Mouse (Mus musculus): ENCODE results near the gene Vwa5b1. TPM values are rescaled to one million over a fixed set of nuclear protein-coding genes. Genes with fewer than 3 reads are reported as not detected.

The Vwa5b1 gene
- polyA plus RNA-seq, 1 experiment from 2014 or later, result 0.48 TPM

DNA sequence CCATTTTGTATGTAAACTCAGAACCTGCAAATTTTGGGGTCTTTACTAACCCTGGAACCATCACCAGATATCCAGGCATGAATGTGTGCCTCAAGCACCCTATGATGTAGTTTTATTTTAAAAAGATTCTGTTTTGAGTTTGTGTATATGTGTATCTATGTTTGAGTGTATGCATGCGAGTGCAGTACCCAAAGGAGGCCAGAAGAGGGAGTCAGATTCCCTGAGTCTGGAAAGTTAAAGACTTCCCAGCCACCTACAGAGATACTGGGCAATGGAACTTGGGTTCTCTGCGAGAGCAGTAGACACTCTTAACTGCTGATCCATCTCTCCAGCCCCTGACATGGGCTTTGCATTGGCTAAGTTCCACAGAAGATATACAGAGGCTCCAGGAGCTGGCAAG lies 101.8 kb downstream of the Vwa5b1 start:
- DNase-seq (ENCODE audit: low spot score) (no peak), ATAC-seq (ENCODE audit: insufficient read depth, low FRiP score, low TSS enrichment) (no peak)
- WGBS, result 93% methylated on average over 2 of the region's 2 CpGs

GRCm38 (mm10) chr4:138531761-138532160 lies 103.9 kb downstream of the Vwa5b1 start:
- Histone ChIP-seq H3K27ac (ENCODE audit: low read depth, low read length) (no peak overlapping the region), H3K4me1 (ENCODE audit: control insufficient read depth, insufficient read depth, low read length) (no peaks in the 10 kb centered on the region), H3K4me2 (ENCODE audit: low read depth) (no peak overlapping the region), H3K9me3 (ENCODE audit: control insufficient read depth, low read length) (no peaks in the 10 kb centered on the region), H3K27me3 (ENCODE audit: control insufficient read depth, insufficient read depth, low read length) (no peaks in the 10 kb centered on the region), H3K9ac (ENCODE audit: low read length) (no peak overlapping the region), H3K4me3 (ENCODE audit: low read depth, low read length) (no peak overlapping the region), H3K36me3 (ENCODE audit: control insufficient read depth, insufficient read depth, low read length) (no peaks in the 10 kb centered on the region)
- WGBS, result 82% methylated on average over 2 of the region's 2 CpGs
- no peak for ATAC-seq (ENCODE audit: insufficient read depth, low FRiP score, low TSS enrichment)
- DNase-seq (ENCODE audit: low spot score), result no peak

More for the DNA sequence above, 101.8 kb downstream of the Vwa5b1 start:
- Histone ChIP-seq H3K4me2 (ENCODE audit: low read depth) (no peak overlapping the region), H3K27ac (ENCODE audit: low read depth, low read length) (no peak overlapping the region), H3K9me3 (ENCODE audit: control insufficient read depth, low read length) (no peaks in the 10 kb centered on the region), H3K4me3 (ENCODE audit: low read depth, low read length) (no peak overlapping the region), H3K4me1 (ENCODE audit: control insufficient read depth, insufficient read depth, low read length) (peaks cover 8% of the 10 kb centered on the region; the same call in 1 of the 2 replicates), H3K36me3 (ENCODE audit: control insufficient read depth, insufficient read depth, low read length) (no peaks in the 10 kb centered on the region), H3K9ac (ENCODE audit: low read length) (no peak overlapping the region), H3K27me3 (ENCODE audit: control insufficient read depth, insufficient read depth, low read length) (no peaks in the 10 kb centered on the region)

- Histone ChIP-seq H3K4me2 (ENCODE audit: low read depth) (no peak overlapping the region), H3K9me3 (ENCODE audit: control insufficient read depth, low read length) (no peaks in the 10 kb centered on the region), H3K9ac (ENCODE audit: low read length) (no peak overlapping the region), H3K36me3 (ENCODE audit: control insufficient read depth, insufficient read depth, low read length) (no peaks in the 10 kb centered on the region), H3K4me1 (ENCODE audit: control insufficient read depth, insufficient read depth, low read length) (no peaks in the 10 kb centered on the region), H3K27ac (ENCODE audit: low read depth, low read length) (no peak overlapping the region), H3K4me3 (ENCODE audit: low read depth, low read length) (no peak overlapping the region), H3K27me3 (ENCODE audit: control insufficient read depth, insufficient read depth, low read length) (no peaks in the 10 kb centered on the region)
- DNase-seq (ENCODE audit: low spot score) (no peak), ATAC-seq (ENCODE audit: insufficient read depth, low FRiP score, low TSS enrichment) (no peak)
- 91% methylated on average over 6 of the region's 6 CpGs for WGBS
Measured at GRCm38 (mm10) chr4:138530011-138530410, 105.7 kb downstream of the Vwa5b1 start.

GRCm38 (mm10) chr4:138525684-138526083 lies 110.0 kb downstream of the Vwa5b1 start:
- DNase-seq (ENCODE audit: low spot score) (no peak), ATAC-seq (ENCODE audit: insufficient read depth, low FRiP score, low TSS enrichment) (no peak)
- Histone ChIP-seq H3K9ac (ENCODE audit: low read length) (no peak overlapping the region), H3K4me2 (ENCODE audit: low read depth) (no peak overlapping the region), H3K36me3 (ENCODE audit: control insufficient read depth, insufficient read depth, low read length) (no peaks in the 10 kb centered on the region), H3K4me1 (ENCODE audit: control insufficient read depth, insufficient read depth, low read length) (peaks cover 6% of the 10 kb centered on the region), H3K9me3 (ENCODE audit: control insufficient read depth, low read length) (no peaks in the 10 kb centered on the region), H3K27ac (ENCODE audit: low read depth, low read length) (no peak overlapping the region), H3K27me3 (ENCODE audit: control insufficient read depth, insufficient read depth, low read length) (no peaks in the 10 kb centered on the region), H3K4me3 (ENCODE audit: low read depth, low read length) (no peak overlapping the region)
- WGBS, result 80% methylated on average over 4 of the region's 4 CpGs

- WGBS, result 86% methylated on average over 9 of the region's 9 CpGs
- Histone ChIP-seq H3K27ac (ENCODE audit: low read depth, low read length) (no peak overlapping the region), H3K9ac (ENCODE audit: low read length) (no peak overlapping the region), H3K4me1 (ENCODE audit: control insufficient read depth, insufficient read depth, low read length) (peaks cover 6% of the 10 kb centered on the region), H3K4me2 (ENCODE audit: low read depth) (no peak overlapping the region), H3K36me3 (ENCODE audit: control insufficient read depth, insufficient read depth, low read length) (no peaks in the 10 kb centered on the region), H3K9me3 (ENCODE audit: control insufficient read depth, low read length) (no peaks in the 10 kb centered on the region), H3K27me3 (ENCODE audit: control insufficient read depth, insufficient read depth, low read length) (no peaks in the 10 kb centered on the region), H3K4me3 (ENCODE audit: low read depth, low read length) (no peak overlapping the region)
- DNase-seq (ENCODE audit: low spot score) (no peak), ATAC-seq (ENCODE audit: insufficient read depth, low FRiP score, low TSS enrichment) (no peak)
Measured at GRCm38 (mm10) chr4:138524769-138525168, 110.9 kb downstream of the Vwa5b1 start.

DNA sequence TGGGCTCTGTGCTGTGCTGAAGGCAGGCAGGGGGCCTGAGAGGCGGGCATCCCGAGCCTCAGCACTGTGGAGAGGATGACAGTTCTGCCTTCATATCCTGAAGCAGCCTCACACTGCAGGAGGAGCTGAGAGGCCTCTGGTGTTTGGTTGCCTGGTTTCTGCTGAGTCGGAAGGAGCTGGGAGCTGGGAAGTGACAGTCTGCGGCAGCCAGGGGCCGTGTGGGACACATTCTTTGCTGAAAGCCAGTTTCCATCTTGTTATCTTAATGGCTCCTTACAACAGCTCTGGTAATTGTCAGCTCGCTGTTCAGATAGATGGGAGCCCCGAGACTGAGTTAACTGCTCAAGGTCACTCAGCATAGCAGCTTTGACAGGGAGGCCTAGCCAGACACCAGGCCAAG lies 111.9 kb downstream of the Vwa5b1 start:
- H3K4me1 ChIP-seq (ENCODE audit: control insufficient read depth, insufficient read depth, low read length), result peaks cover 6% of the 10 kb centered on the region
- H3K27ac ChIP-seq (ENCODE audit: low read depth, low read length), result no peak overlapping the region
- no peaks in the 10 kb centered on the region for H3K9me3 ChIP-seq (ENCODE audit: control insufficient read depth, low read length)
- H3K36me3 ChIP-seq (ENCODE audit: control insufficient read depth, insufficient read depth, low read length), result no peaks in the 10 kb centered on the region
- WGBS, result 35% methylated on average over 7 of the region's 7 CpGs
- no peak for DNase-seq (ENCODE audit: low spot score)
- H3K4me3 ChIP-seq (ENCODE audit: low read depth, low read length), result no peak overlapping the region
- no peak overlapping the region for H3K4me2 ChIP-seq (ENCODE audit: low read depth)
- H3K9ac ChIP-seq (ENCODE audit: low read length), result no peak overlapping the region
- H3K27me3 ChIP-seq (ENCODE audit: control insufficient read depth, insufficient read depth, low read length), result no peaks in the 10 kb centered on the region
- no peak for ATAC-seq (ENCODE audit: insufficient read depth, low FRiP score, low TSS enrichment)

DNA sequence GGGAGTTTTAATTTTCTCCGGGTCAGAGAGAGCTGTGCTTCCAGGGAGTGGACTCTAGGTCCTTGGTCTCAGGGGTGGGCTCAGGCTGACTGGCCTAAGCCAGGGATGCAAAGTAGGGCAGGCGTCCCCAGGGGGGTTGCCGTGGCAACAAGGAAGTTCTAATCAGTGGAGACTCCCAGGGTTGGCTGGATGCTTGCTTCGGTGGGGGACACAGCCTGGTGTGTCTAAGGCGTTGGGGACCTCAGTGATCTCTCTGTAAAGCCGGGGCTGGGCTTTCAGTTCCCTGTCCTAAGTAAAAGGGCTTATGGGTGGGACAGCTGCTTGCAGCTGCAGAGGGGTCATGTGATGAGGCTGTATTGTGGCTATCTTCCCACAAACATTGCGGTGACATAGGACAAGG lies 113.4 kb downstream of the Vwa5b1 start:
- ATAC-seq (ENCODE audit: insufficient read depth, low FRiP score, low TSS enrichment) (peak; percentile 41; the same call in 1 of the 2 replicates), DNase-seq (ENCODE audit: low spot score) (peak; percentile 74)
- H3K9me3 ChIP-seq (ENCODE audit: control insufficient read depth, low read length), result no peaks in the 10 kb centered on the region
- H3K4me1 ChIP-seq (ENCODE audit: control insufficient read depth, insufficient read depth, low read length), result peaks cover 6% of the 10 kb centered on the region
- 14% methylated on average over 7 of the region's 7 CpGs for WGBS
- H3K9ac ChIP-seq (ENCODE audit: low read length), result no peak overlapping the region
- H3K27me3 ChIP-seq (ENCODE audit: control insufficient read depth, insufficient read depth, low read length), result no peaks in the 10 kb centered on the region
- H3K27ac ChIP-seq (ENCODE audit: low read depth, low read length), result no peak overlapping the region
- H3K36me3 ChIP-seq (ENCODE audit: control insufficient read depth, insufficient read depth, low read length), result no peaks in the 10 kb centered on the region
- H3K4me2 ChIP-seq (ENCODE audit: low read depth), result no peak overlapping the region
- no peak overlapping the region for H3K4me3 ChIP-seq (ENCODE audit: low read depth, low read length)

- Histone ChIP-seq H3K27me3 (ENCODE audit: control insufficient read depth, insufficient read depth, low read length) (no peaks in the 10 kb centered on the region), H3K9ac (ENCODE audit: low read length) (no peak overlapping the region), H3K9me3 (ENCODE audit: control insufficient read depth, low read length) (no peaks in the 10 kb centered on the region), H3K4me1 (ENCODE audit: control insufficient read depth, insufficient read depth, low read length) (peaks cover 5% of the 10 kb centered on the region), H3K4me2 (ENCODE audit: low read depth) (no peak overlapping the region), H3K4me3 (ENCODE audit: low read depth, low read length) (no peak overlapping the region), H3K27ac (ENCODE audit: low read depth, low read length) (no peak overlapping the region), H3K36me3 (ENCODE audit: control insufficient read depth, insufficient read depth, low read length) (no peaks in the 10 kb centered on the region)
- peak; percentile 45 for DNase-seq (ENCODE audit: low spot score)
- WGBS, result 38% methylated on average over 9 of the region's 9 CpGs
- ATAC-seq (ENCODE audit: insufficient read depth, low FRiP score, low TSS enrichment), result no peak
Measured at GRCm38 (mm10) chr4:138517153-138517789, 118.4 kb downstream of the Vwa5b1 start.

GRCm38 (mm10) chr4:138516448-138516847 lies 119.2 kb downstream of the Vwa5b1 start:
- Histone ChIP-seq H3K27ac (ENCODE audit: low read depth, low read length) (no peak overlapping the region), H3K9ac (ENCODE audit: low read length) (no peak overlapping the region), H3K4me1 (ENCODE audit: control insufficient read depth, insufficient read depth, low read length) (0 out of 2 replicates have a peak, but pooled peaks cover 3% of the 10 kb centered on the region), H3K36me3 (ENCODE audit: control insufficient read depth, insufficient read depth, low read length) (no peaks in the 10 kb centered on the region), H3K4me2 (ENCODE audit: low read depth) (no peak overlapping the region), H3K27me3 (ENCODE audit: control insufficient read depth, insufficient read depth, low read length) (no peaks in the 10 kb centered on the region), H3K4me3 (ENCODE audit: low read depth, low read length) (no peak overlapping the region), H3K9me3 (ENCODE audit: control insufficient read depth, low read length) (no peaks in the 10 kb centered on the region)
- no peak for DNase-seq (ENCODE audit: low spot score)
- WGBS, result 79% methylated on average over 3 of the region's 3 CpGs
- no peak for ATAC-seq (ENCODE audit: insufficient read depth, low FRiP score, low TSS enrichment)

Measured in neural tube, embryonic 11.5 days (tissue).